Mouse (Mus musculus): Measurements from ENCODE around the gene Atm.
A peak's percentile ranks its signal among the peaks of the same experiment; 100 is the strongest.

The Atm gene

DNA sequence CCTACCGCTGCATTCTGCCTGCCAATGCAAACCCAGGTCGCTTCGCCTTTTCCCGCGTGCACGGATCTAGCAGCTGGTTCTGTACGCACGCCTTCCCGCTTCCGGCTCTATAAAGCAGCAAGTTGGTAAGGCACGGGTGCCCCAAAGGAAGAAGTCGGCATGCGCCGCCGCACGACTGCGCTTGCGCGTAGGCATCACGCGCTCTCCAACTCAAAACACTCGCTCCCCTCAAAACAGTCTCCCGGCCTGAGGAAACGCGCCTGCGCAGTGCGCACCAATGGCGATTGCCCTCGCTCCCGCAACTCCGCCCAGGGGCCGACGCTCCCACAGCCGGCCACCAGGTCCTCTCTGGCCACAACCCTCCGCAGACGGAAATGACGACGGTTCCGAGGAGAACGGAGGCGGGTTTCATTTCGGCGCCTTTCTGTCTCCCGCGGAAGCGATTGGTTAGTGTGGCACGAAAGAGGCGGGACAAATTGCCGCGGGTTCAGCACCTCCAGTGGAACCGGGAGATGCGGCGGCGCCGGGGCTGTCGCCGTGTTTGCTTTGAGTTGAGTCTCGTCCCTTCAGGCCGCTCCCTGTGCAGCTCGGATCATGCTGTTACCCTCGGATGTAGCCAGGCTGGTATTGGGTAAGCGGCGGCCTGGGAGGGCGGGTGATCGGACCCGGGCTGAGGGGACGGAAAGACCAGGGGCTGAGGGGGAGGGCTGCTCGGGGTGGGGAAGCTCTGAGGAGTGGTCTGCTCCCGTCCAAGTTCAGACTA is at the start of gene Atm, which contains the start of gene Npat:
TSS of gene Atm (minus strand) at position 183 of the 763 bp plus-strand sequence.
TSS of gene Npat (plus strand) at position 490 of the 763 bp plus-strand sequence.
- peak; percentile 99 to 100 for DNase-seq (ENCODE audit: low spot score in 2 of 2)

DNA sequence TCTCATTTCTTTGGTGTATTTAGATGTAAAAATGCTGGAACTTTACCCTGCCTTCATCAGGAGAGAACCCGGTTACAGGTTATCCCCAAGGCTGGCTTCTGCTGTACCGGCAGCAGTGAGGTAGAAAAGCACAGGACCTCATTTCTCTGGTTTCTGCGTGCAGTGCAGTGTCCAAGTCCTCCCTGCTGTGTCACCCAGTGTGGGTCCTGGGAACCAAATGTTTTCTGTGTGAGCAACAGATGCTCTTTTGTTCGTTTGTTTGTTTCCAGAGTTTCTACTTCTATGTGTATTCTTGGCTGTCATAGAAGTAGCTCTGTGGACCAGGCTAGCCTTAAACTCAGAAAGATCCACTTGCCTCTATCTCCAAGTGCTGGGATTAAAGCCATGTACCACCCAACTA is 45.3 kb upstream of the Atm start:
- no peak for DNase-seq (ENCODE audit: low spot score in 2 of 2)

DNA sequence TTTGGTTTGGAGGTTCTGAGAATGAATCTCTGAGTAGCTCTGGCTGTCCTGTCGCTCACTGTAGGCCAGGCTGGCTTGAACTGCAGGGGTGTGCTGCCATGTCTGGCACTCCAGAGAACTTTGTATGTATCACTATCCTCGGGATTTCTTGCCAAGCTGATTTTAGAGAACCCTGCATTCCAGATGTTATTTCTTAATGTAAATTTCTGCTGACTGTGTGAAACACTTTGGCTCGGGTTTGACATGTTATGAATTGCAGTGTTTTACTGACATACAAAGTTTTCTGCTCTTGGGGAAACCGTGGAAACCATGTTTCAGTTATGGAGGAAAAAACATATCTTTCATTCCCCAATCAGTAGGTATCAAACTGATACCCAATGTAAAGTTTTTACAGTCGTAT is 39.2 kb upstream of the Atm start:
- no peak for DNase-seq (ENCODE audit: low spot score in 2 of 2)

DNA sequence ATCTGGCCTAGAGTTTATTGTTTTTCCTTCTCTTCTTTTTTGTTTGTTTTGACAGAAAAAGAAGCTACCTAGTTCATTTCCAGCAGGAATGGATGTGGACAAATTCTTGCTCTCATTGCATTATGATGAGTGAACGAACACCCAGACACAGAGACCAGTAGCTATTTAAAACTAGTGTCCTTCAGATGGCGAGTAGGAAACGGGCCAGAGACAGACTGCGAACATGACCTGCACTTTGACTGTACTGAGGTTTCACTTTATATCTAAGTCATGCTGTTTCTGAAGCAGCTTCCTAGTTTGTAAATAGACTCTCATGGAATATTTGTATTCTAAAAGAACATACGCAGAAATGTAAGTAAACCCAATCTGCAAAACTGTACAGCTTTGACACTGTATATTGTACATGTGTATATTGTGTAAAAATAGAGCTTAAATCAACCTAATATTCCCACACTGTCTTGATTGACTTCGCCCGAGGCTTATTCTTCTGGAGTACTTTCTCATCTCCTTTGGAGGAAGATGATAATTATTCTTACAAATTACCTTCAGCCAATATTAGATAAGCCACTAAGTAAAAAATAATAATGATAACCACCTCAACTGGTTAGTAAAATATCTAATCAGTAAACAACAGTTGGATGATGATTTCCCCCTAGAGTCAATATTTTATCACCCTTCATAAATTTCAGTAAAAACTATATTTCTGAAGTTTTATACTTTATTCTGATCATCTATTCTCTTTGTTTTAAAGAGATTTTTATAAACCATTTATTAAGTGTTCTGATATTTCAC is 36.2 kb upstream of the Atm start:
- no peak for DNase-seq (ENCODE audit: low spot score in 2 of 2)

DNA sequence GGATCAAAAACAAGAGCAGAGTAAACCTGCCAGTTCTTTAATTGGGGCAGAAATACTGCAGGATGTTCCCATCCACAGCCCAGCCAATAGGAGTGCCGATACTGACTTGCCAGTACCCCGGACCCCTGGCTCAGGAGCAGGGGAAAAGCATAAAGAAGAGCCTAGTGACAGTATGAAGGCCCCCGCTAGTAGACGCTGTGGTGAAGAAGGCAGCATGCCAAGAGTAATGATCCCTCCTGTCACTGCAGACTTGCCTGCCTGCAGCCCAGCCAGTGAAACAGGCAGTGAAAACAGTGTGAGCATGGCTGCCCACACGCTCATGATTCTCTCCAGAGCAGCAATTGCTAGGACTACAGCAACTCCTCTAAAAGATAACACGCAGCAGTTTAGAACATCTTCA is 34.1 kb upstream of the Atm start:
- DNase-seq (ENCODE audit: low spot score in 2 of 2) = no peak

DNA sequence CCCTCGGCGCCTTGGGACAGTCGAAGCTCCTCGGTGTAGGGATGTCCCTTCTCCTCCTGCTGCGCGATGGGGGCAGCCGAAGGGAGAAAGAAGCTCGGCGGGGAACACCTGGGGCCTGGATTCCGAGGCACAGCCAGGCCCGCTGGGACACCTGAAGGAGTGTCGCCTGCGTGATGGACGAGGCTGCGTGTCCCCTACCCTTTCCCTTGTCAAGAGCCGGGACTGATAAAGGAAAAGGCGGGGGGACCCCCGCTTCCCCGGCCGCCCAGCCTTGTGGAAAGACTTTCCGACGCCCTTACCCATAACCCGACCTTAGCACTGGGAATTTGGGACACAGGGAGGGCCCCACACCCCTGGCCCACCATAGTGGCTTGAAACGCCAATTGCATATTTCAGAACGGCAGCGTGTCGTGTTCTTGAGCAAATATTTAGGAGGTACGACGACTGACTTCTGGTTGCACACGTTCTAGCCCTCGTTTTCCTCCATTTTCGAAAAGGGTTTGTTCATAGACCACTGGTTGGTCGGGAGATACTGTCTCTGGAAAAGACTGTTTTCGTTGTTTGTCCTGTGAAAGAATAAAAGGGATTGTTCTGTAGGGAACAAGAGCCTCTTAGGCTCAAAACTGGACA is 911 bp upstream of the Atm start:
- peak in 1 of 2 experiments; percentile 78 for DNase-seq (ENCODE audit: low spot score in 2 of 2)

DNA sequence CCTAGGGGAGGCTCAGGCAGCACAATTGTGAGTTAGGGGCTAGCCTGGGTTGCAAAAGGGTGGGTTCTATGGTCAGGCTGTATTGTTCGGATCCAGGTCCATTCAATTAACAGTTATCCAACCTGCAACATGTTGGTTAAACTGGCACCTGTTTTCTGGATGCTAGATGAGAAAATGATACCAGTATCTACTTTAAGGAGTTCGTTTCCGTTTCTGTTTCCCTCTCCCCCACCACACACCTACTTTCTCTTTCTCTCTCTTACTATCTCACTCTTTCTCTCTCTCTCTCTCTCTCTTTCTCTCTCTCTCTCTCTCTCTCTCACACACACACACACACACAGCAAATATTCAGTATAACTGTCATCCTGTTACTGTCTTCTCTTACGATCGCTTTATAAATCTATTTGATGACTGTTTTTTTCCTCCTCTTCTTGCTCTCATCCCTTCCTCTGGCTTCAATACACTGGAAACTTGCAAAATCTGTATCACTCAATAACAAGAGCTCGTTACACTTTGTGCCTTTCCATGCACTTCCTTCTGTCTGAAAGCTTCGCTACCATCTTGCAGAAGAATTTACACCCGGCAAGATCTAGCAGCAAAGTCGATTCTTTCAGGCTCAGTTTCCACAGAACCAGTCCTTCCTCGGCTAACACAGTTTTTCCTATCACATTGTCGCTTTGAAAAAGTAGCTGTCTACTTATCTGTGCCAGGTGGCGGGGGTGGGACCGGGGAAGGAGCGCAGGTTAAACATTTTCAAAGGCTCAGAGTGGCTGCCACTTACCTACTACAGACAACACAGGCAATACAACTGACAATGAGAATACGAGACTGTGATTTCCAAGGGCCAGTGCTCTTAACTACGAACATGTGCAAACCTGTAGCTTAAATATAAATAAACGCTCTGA is 872 bp downstream of the Atm start:
- DNase-seq (ENCODE audit: low spot score in 2 of 2) = peak; percentile 12 to 58

DNA sequence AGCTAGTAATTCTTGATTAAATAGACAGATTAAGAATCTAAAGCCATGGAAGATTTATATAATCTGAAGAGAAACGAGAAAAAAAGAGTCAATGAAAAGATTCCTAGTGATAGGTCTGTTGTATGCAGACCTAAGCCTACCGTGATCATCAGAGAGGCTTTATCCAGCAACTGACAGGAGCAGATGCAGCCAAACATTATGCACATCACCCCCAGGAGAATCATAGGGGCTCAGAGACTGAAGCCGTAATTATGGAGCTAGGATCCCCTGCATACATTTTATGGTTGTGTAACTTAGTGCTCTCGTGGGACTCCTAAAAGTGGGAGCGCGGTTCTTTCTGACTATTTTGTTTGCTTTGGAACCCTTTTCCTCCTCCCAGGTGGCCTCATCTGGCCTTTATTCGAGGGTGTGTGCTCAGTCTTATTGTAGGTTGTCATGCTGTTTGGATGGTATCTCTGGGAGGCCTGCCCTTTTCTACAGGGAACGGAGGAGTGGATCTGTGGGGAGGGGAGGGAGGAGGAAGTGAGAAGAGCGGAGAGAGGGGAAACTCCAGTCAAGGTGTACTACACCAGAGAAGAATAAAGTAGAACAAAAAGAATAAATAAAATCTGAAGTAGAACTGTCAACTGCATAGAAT is 19.0 kb downstream of the Atm start:
- no peak for DNase-seq (ENCODE audit: low spot score in 2 of 2)

DNA sequence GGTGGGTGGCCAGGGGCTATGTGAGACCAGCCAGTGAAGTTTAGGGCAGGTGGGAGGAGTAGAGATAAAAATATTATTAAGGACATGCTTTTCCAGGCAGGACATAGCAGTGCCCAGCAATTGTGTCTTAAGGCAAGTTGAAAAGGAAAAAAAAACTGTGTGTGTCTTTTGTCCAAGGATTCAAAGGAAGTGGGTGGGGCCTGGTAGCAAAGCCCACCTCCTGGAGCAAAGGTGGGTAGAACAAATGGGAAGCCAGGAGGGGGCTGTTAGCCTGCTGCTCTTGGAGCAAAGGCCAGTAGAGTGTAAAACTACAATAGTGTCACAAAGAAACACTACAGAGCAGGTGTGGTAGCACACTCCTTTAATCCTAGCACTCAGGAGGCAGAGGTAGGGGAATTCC is 22.4 kb downstream of the Atm start:
- no peak for DNase-seq (ENCODE audit: low spot score in 2 of 2)

DNA sequence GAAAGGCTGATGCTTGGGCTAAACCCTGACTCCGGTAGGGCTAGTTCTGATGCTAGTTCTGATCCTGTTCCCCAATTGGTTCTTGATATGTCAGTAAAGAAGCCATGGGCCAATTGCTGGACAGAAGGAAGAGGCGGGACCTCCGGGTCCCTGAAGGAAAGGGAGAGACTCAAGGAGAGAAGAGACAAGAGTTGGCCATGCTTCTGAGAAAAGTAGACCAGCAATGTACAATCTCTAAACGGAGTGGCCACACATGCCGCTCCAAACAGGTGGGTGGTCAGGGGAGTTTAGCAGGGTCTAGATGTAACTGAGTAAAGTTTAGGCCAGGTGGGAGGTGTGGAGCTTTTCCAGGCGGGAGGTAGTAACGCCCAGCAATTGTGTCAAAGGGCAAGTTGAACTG is 28.5 kb downstream of the Atm start:
- no peak for DNase-seq (ENCODE audit: low spot score in 2 of 2)

DNA sequence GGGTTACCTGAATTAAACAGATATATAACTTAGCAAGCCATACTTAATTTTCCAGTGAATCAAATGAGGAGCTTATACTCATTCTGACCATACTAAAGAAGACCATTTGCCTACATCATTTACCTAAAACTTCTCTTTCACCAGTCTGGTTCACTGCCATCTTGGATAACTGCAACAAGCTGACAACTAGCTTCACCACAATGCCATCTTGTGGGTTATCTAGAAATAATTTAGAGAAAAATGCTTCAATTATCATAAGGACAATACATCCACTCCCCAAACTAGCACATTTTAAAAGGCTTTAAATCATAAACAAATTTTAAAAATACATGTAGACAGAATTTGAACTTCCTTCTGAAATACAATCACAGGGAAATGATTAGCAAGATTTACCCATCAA is 50.7 kb downstream of the Atm start:
- DNase-seq (ENCODE audit: low spot score in 2 of 2) = no peak

DNA sequence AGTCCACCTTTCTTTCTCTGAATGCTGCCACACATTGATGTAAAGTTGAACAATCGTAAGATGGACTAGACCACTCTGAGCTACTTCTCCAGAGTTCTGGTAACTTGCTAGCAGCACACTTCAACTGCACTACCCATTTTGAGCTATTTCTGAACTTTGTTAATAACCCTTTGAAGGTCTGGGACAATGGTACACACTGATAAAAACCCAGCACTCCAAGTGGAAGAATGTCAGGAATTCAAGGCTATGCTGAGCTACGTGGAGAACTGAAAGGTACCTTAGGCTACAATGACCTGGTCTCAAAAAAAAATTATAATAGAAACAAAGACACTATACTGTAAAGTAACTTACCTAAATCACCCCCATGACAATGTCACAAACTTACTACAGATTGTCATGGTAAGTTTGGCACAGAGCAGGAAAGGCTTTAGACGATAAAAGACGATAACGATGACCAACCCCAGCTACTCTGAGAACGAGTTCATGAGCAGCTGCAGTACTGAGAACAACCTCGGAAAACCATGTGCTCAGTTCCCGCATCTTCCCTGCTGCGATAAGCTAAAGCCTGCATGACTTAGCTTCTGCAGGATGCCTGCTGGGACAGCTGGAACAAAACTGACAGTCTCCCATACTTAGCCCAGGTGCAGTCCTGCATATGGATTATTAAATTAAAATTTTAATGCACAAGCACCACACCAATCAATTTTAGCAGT is 63.6 kb downstream of the Atm start:
- DNase-seq (ENCODE audit: low spot score in 2 of 2) = no peak

DNA sequence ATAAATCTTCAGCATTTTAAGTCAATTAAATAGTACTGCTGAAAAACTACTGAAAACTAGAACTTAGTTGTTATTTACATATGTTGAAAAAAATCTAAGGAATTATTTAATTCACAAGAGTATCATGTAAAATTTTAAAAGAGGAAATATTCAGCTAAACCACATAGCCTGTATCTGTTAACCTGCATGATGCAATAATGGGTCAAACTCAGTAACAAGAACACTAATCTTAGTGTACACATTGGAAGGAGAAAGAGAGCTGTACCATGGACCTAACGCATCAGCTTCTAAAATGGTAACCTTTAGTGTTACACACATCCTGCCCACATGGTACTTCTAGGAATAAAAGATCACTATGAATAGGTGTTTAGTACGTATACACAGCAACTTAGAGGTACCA is 84.5 kb downstream of the Atm start:
- DNase-seq (ENCODE audit: low spot score in 2 of 2) = no peak

DNA sequence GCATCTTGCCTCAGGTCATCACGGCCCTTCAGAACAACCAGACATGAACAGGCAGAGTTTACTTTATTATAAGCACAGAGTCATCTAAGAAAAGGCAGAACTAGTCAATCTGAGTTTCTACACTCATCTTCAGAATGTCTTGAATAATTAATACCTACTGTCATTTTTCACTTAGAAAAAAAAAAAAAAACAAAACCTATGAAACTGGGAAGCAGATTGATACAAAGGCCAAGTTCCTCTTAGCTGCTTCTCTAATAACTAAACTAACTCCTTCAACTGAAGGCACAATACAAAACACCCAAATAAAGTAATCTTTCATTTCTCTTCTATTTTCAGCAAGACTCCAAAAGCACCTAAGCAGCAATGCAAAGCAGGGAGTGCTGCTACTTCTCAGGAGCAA is 85.9 kb downstream of the Atm start:
- DNase-seq (ENCODE audit: low spot score in 2 of 2) = no peak

DNA sequence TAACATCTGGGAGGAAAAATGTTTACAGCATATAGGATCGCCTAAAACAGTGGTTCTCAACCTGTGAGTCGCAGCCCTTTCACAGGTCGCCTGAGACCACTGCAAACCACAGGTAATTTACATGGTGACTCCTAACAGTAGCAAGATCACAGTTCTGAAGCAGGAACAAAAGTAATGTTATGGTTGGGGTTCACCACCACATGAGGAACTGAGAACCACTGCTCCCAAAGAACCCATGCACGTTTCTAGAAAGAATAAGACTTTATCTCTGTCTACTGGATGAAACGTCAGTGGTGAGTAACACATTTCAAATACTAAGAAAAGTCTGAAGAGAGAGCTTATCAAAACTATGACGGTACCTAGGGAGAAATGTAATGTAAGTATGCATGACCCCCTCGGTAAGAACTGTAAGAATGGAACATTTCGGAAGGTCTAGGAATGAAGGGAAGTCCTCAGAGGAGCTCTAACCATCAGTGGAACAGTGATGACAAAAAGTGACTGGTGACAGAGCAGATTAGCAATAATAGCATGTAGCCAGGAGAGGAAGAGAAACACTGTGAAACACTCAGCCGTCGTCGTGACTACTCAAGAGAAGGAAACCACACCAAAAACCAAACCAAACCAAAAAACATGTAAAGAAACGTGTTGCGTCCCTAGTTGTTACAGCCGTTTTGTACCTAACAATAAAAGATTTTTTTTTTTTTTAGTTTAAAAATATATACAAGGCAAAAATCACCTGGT is 100.5 kb downstream of the Atm start:
- DNase-seq (ENCODE audit: low spot score in 2 of 2) = no peak

DNA sequence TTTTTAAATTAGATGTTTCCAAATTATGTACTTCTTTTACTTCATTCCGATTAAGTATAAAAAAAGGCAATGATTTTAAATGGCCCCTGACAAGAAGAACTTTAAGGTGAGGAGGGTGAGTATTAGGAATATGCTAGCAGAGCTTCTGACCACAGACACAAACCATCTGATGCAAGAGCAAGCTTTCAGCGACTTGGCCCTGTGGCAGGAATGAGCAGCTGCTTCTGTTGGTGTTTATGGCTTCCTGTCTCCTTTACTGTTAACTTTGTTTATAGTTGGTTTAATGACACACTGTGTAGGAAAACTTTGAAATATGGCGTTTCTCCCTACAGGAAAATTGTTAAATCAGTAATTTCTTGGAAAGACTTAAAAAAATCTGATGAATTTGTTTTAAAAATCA is 108.9 kb downstream of the Atm start:
- DNase-seq (ENCODE audit: low spot score in 2 of 2) = no peak

DNA sequence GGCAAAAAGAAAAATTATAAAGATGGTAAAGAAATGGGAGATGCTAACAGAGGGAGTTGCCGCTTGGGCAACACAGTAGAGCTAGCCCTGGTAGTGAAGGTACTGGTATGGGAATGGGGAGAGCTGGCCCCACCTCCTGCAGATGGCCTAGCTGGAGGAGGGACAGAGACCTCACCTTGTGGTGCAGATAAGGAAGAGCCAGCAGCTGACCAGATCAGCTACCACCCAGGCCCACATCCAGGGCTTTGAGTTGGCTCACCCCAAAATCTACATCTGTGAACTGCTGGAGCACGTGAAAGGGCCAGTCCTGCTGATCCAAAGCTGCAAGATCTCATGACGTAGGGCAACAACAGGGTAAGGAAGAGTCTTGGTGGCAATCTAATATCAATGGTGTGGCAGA is 109.8 kb downstream of the Atm start:
- no peak for DNase-seq (ENCODE audit: low spot score in 2 of 2)

DNA sequence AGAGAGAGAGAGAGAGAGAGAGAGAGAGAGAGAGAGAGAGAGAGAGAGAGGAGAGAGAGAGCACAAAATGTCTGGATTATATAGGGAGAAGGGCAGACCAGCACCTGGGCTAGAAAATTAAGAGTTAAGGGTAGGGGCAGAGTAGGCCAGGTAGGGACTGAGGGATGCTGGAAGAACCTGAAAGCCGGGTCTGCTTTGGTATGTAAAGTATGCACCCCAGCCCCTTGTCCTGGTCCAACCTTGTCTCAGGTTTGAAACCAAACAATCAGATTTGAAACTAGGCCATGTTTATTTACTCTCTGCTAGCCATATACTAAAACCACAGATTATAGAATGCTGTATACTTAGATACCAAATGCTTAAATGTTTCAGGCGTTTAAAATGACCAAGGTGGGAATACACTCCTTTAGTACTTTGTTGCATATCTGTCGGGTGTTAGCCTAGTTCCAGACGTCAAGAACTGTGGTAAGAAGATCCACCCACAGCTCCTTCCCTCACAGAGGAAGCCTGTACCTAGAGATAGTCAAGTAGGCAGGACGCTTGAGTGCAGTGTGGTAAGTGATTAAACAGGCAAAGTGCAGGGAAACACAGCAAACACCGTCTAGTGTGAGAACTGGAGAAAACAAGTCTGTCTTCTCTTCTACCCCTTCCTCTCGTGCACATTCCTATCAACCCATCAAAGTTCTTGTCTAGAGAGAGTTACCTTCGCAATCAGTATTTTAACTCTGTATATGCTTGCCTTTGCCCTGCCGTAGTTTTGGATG is 114.2 kb downstream of the Atm start:
- DNase-seq (ENCODE audit: low spot score in 2 of 2) = no peak

DNA sequence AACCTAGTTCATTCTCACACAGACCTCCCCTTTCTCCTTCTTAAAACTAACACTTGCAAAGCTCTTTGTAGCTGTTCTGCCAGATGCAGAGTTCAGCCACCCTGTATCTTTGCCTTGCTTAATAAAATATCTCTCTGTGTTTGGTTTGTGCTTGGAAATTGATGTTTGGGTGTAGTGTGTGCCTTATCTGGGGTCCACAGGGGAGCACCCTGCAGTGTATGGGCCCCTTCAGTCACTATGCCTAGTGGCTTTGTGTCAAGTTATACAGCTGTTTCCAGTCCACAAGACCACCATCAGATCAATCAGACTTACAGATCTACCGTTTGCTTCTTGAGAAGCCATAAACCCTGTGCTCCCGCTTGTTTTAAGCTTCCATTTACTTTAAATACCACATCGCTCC is 127.1 kb downstream of the Atm start:
- DNase-seq (ENCODE audit: low spot score in 2 of 2) = no peak

Measured in spleen, postnatal 4 days (tissue).